In genomic region chr2:179705043-179705442, GRCm38 (mm10) we compare ENCODE assay signal across 13 mouse cellular contexts.
"Had no signal": no experiment of that assay in that cellular context is flagged by ENCODE, and none has a peak within 500 bp of the region (broad histone marks: within the 10 kb centered on the region; RNA-seq: fewer than 3 reads in every experiment).

No protein-coding gene starts in this region.

- DNase-seq: gastrocnemius, adult 2 months; gastrocnemius, postnatal 10 days; gastrocnemius, postnatal 25 days; heart, adult 18-20 months; heart, postnatal 10 days; heart, postnatal 4 days; kidney, adult 18-20 months; kidney, adult 8-10 months; kidney, postnatal 10 days; kidney, postnatal 25 days; kidney, postnatal 4 days; liver; liver, embryonic 13.5 days had no signal
